Mouse (Mus musculus) olfactory bulb, adult 2 months (tissue): Measurements from ENCODE around the gene Wdsub1.

Experiments used
- CTCF ChIP-seq: fragments of 200-500 bp; IDR thresholded peaks from 2 replicates; pipeline ENCODE4 v1.5.1; 2012; ENCODE audit warnings: low read depth, mild to moderate bottlenecking, low read length, moderate library complexity; ENCODE audit not compliant: insufficient read depth
- POLR2A ChIP-seq: fragments of 200-500 bp; IDR thresholded peaks from 2 replicates; pipeline ENCODE4 v1.6.1; 2012; ENCODE audit warnings: mild to moderate bottlenecking, low read depth, low read length, moderate library complexity; ENCODE audit not compliant: insufficient read depth

DNA sequence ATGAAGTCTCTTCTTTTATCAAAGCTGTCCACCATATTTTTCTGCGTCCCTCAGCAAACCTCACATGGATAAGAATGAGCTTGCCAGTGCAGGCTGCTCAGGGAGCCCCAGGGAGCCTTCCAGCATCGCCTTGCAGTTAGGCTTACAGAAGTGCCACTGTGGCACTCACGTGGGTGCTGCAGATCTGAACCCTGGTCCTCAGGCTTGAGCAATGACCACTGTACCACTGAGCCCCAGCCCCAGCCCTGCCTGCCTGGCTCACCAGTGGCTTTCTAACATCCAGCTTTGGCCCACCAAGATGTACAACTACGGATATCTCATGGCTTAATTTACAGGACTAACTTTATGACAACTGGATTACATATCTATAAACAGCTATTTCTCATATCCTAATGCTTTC is 16.3 kb upstream of the Wdsub1 start:
- TF ChIP-seq CTCF (no peak), POLR2A (no peak)
